Comparison of ENCODE assay signal across 8 mouse cellular contexts in the genomic region with DNA sequence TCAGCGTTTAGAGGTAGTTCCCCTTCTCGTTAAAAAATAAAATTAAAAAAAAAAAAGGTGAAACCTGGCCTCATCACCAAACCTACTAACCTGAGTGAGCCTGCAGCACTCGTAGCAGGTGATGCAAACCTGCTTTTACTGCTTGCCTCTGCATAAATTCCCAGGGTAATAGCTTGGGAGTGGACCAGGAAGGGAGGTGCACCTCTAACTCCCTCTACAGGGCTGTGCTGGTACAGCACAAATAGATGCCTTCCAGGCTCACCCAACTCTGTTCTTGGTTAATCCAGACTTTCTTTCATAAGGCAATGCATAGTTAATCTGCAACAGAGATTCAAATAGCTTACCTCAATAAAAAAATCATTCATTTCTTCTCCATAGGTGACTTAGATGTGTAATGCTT.
DNase-seq lines count a peak whose midpoint lies in the region; ATAC-seq lines count a peak whose summit lies in the region.

No protein-coding gene starts in this region.

- peak; percentile 64 for DNase-seq in gastrocnemius, adult 18-20 months (ENCODE audit: low spot score)
- no peak for DNase-seq in gastrocnemius, postnatal 4 days (ENCODE audit: low spot score in 2 of 2)
- DNase-seq in right cerebral cortex, adult 18-20 months, result peak; percentile 30
- no peak for DNase-seq in right cerebral cortex, postnatal 36 days (ENCODE audit: low spot score in 2 of 2)
- peak; percentile 26 for DNase-seq in embryo, embryonic 11 days
- DNase-seq in urinary bladder, postnatal 4 days (ENCODE audit: low spot score in 2 of 2), result no peak
- no peak for DNase-seq in urinary bladder, adult 2 months (ENCODE audit: low spot score)

- peak; percentile 67 for ATAC-seq in megakaryocyte progenitor cell, adult 5-6 weeks (replicated peaks; ENCODE audit: poor library complexity)

Comparison
In these comparisons a context has a peak if more than half of its experiments do, and no peak if none do; other contexts are left out.
1. DNase-seq: peak in gastrocnemius, adult 18-20 months (single experiment), right cerebral cortex, adult 18-20 months (single experiment) and embryo, embryonic 11 days (single experiment); none in gastrocnemius, postnatal 4 days (0 of 2), right cerebral cortex, postnatal 36 days (0 of 2), urinary bladder, postnatal 4 days (0 of 2) and urinary bladder, adult 2 months (single experiment).